Mouse (Mus musculus) CH12.LX (cell line): ENCODE results near the gene Dscam. TPM values are rescaled to one million over a fixed set of nuclear protein-coding genes. Genes with fewer than 3 reads are reported as not detected.

ENCODE experiments used
- DNase-seq: peaks from one replicate; pipeline ENCODE4 v3.0.0-alpha.2; 2013; ENCODE audit errors: extremely low read depth
- H3K27ac ChIP-seq: 2 replicates; pipeline ENCODE4 v1.5.1; 2012; ENCODE audit warnings: low read depth, mild to moderate bottlenecking, control low read depth, moderate library complexity; ENCODE audit not compliant: insufficient read depth
- H3K27me3 ChIP-seq: replicated peaks from 2 replicates; pipeline ENCODE3; 2012; ENCODE audit warnings: inconsistent platforms
- H3K36me3 ChIP-seq, 2 experiments: replicated peaks in 1 of 2; 2 replicates each; pipeline versions ENCODE3 to v1.6.1; 2012; ENCODE audit warnings: inconsistent platforms in 1 of 2, low read length in 1 of 2, mild to moderate bottlenecking in 1 of 2, mixed read lengths in 1 of 2, moderate library complexity in 1 of 2; ENCODE audit not compliant: control insufficient read depth in 1 of 2, insufficient read depth in 1 of 2
- H3K4me1 ChIP-seq, 2 experiments: 2 replicates each; pipeline ENCODE4 v1.6.1; 2012; ENCODE audit warnings: inconsistent platforms in 1 of 2, moderate library complexity in 1 of 2; ENCODE audit not compliant: insufficient read depth in 2 of 2, control insufficient read depth in 1 of 2
- H3K4me2 ChIP-seq: 2 replicates; pipeline ENCODE4 v1.6.1; 2012; ENCODE audit warnings: low read depth, mild to moderate bottlenecking, control low read depth; ENCODE audit not compliant: poor library complexity, insufficient read depth, severe bottlenecking
- H3K4me3 ChIP-seq, 3 experiments: fragments of 150-350 bp in 1 of 3; sonication (generic) in 1 of 3; replicated peaks in 1 of 3; 2 replicates each; pipeline versions ENCODE3 to v1.5.1; 2011 to 2012; ENCODE audit warnings: low read depth in 2 of 3, low read length in 2 of 3, mild to moderate bottlenecking in 2 of 3, moderate library complexity in 2 of 3, control low read depth in 1 of 3, improper control_type of control experiment in 1 of 3, inconsistent platforms in 1 of 3, mixed read lengths in 1 of 3; ENCODE audit not compliant: poor library complexity in 1 of 3
- H3K79me2 ChIP-seq: replicated peaks from 2 replicates; pipeline ENCODE4 v1.6.1; 2012; ENCODE audit warnings: mild to moderate bottlenecking, moderate library complexity; ENCODE audit not compliant: control insufficient read depth, poor library complexity, insufficient read depth, severe bottlenecking; ENCODE audit errors: extremely low read depth
- H3K9ac ChIP-seq: 2 replicates; pipeline ENCODE4 v1.6.1; 2012; ENCODE audit warnings: low read depth, mild to moderate bottlenecking, control low read depth, moderate library complexity; ENCODE audit not compliant: insufficient read depth
- H3K9me3 ChIP-seq: replicated peaks from 2 replicates; pipeline ENCODE3; 2012; ENCODE audit warnings: low read length, inconsistent platforms, mixed read lengths
- BHLHE40 ChIP-seq: IDR thresholded peaks from 2 replicates; pipeline ENCODE4 v1.6.1; 2011; ENCODE audit warnings: mild to moderate bottlenecking, low read depth, low read length, improper control_type of control experiment
- CHD1 ChIP-seq: IDR thresholded peaks from 2 replicates; pipeline ENCODE4 v1.6.1; 2012; ENCODE audit warnings: low read depth, low read length, improper control_type of control experiment, inconsistent platforms
- CHD2 ChIP-seq: IDR thresholded peaks from 2 replicates; pipeline ENCODE4 v1.6.1; 2011; ENCODE audit warnings: low read length, improper control_type of control experiment
- E2F4 ChIP-seq: IDR thresholded peaks from 2 replicates; pipeline ENCODE4 v1.6.1; 2011; ENCODE audit warnings: low read depth, low read length, improper control_type of control experiment; ENCODE audit not compliant: insufficient replicate concordance
- ELF1 ChIP-seq: IDR thresholded peaks from 2 replicates; pipeline ENCODE4 v1.6.1; 2014; ENCODE audit warnings: low read depth, mild to moderate bottlenecking, inconsistent platforms, low read length, improper control_type of control experiment
- EP300 ChIP-seq: IDR thresholded peaks from 2 replicates; pipeline ENCODE4 v1.6.1; 2011; ENCODE audit warnings: low read length, improper control_type of control experiment
- ETS1 ChIP-seq: conservative IDR thresholded peaks from 2 replicates; pipeline ENCODE4 v1.6.1; 2012; ENCODE audit warnings: low read depth, mild to moderate bottlenecking, inconsistent platforms, low read length, improper control_type of control experiment, moderate library complexity
- GABPA ChIP-seq: IDR thresholded peaks from 2 replicates; pipeline ENCODE4 v1.6.1; 2012; ENCODE audit warnings: low read depth, low read length, improper control_type of control experiment, inconsistent platforms; ENCODE audit not compliant: insufficient replicate concordance
- JUN ChIP-seq: IDR thresholded peaks from 2 replicates; pipeline ENCODE4 v1.6.1; 2011; ENCODE audit warnings: low read depth, mild to moderate bottlenecking, low read length, improper control_type of control experiment, moderate library complexity; ENCODE audit not compliant: insufficient read depth
- JUND ChIP-seq: conservative IDR thresholded peaks from 2 replicates; pipeline ENCODE4 v1.6.1; 2011; ENCODE audit warnings: low read depth, low read length, improper control_type of control experiment
- MAFK ChIP-seq: IDR thresholded peaks from 2 replicates; pipeline ENCODE4 v1.6.1; 2011; ENCODE audit warnings: low read length, improper control_type of control experiment; ENCODE audit not compliant: insufficient replicate concordance
- MAX ChIP-seq: IDR thresholded peaks from 2 replicates; pipeline ENCODE4 v1.6.1; 2011; ENCODE audit warnings: low read length, improper control_type of control experiment
- MEF2A ChIP-seq: IDR thresholded peaks from 2 replicates; pipeline ENCODE4 v1.6.1; 2014; ENCODE audit warnings: low read depth, mild to moderate bottlenecking, inconsistent platforms, low read length, improper control_type of control experiment, borderline replicate concordance
- MYC ChIP-seq: IDR thresholded peaks from 2 replicates; pipeline ENCODE4 v1.6.1; 2011; ENCODE audit warnings: low read depth, mild to moderate bottlenecking, improper control_type of control experiment, low read length
- NELFE ChIP-seq: IDR thresholded peaks from 2 replicates; pipeline ENCODE4 v1.6.1; 2011; ENCODE audit warnings: low read depth, low read length, improper control_type of control experiment
- NRF1 ChIP-seq: IDR thresholded peaks from 2 replicates; pipeline ENCODE4 v1.6.1; 2014; ENCODE audit warnings: low read depth, mild to moderate bottlenecking, inconsistent platforms, low read length, improper control_type of control experiment, moderate library complexity
- PAX5 ChIP-seq: IDR thresholded peaks from 2 replicates; pipeline ENCODE4 v1.6.1; 2012; ENCODE audit warnings: low read length, inconsistent platforms, mixed read lengths
- POLR2A ChIP-seq: IDR thresholded peaks from 2 replicates; pipeline ENCODE4 v1.6.1; 2011; ENCODE audit warnings: low read depth, mild to moderate bottlenecking, improper control_type of control experiment, low read length
- RAD21 ChIP-seq: IDR thresholded peaks from 2 replicates; pipeline ENCODE4 v1.6.1; 2011; ENCODE audit warnings: low read depth, mild to moderate bottlenecking, low read length, improper control_type of control experiment, moderate library complexity
- SMC3 ChIP-seq: IDR thresholded peaks from 2 replicates; pipeline ENCODE4 v1.6.1; 2011; ENCODE audit warnings: low read depth, low read length, improper control_type of control experiment
- UBTF ChIP-seq: IDR thresholded peaks from 2 replicates; pipeline ENCODE4 v1.6.1; 2012; ENCODE audit warnings: low read depth, mild to moderate bottlenecking, inconsistent platforms, low read length, improper control_type of control experiment, moderate library complexity
- USF1 ChIP-seq: IDR thresholded peaks from 2 replicates; pipeline ENCODE4 v1.6.1; 2014; ENCODE audit warnings: low read depth, mild to moderate bottlenecking, inconsistent platforms, low read length, improper control_type of control experiment
- USF2 ChIP-seq: conservative IDR thresholded peaks from 2 replicates; pipeline ENCODE4 v1.6.1; 2011; ENCODE audit warnings: low read depth, low read length, improper control_type of control experiment
- ZC3H11A ChIP-seq: IDR thresholded peaks from 2 replicates; pipeline ENCODE4 v1.6.1; 2012; ENCODE audit warnings: low read depth, mild to moderate bottlenecking, inconsistent platforms, low read length, improper control_type of control experiment
- ZMIZ1 ChIP-seq: IDR thresholded peaks from 2 replicates; pipeline ENCODE4 v1.6.1; 2012; ENCODE audit warnings: low read depth, mild to moderate bottlenecking, inconsistent platforms, low read length, improper control_type of control experiment
- ZNF384 ChIP-seq: IDR thresholded peaks from 2 replicates; pipeline ENCODE4 v1.6.1; 2012; ENCODE audit warnings: low read depth, low read length, improper control_type of control experiment, inconsistent platforms
- dilution Hi-C: fragments of 300-500 bp; cut with MboI; formaldehyde crosslinking; loops from 2 replicates; pipeline ENCODE4 v1.14.3; 2020; ENCODE audit warnings: low sequenced_read_pairs; ENCODE audit not compliant: extremely low pct_unique_long_range_greater_than_20kb, extremely low pct_ligation_motif_present
- in situ Hi-C: fragments of 300-500 bp; cut with MboI; formaldehyde crosslinking; loops from 3 replicates; pipeline ENCODE4 v1.14.3; 2019; ENCODE audit warnings: low sequenced_read_pairs, low pct_ligation_motif_present, low pct_unique_long_range_greater_than_20kb, mixed read lengths
- polyA plus RNA-seq: library from polyadenylated mRNA; unstranded; fragments of >175 nt; gene quantifications from 2 replicates; pipeline ENCODE4 v1.2.1, GENCODE M21; 2012; ENCODE audit warnings: low read depth; ENCODE audit not compliant: insufficient read length
- total RNA-seq, 2 experiments: library from RNA; depleted of rRNA; stranded (reverse); fragments of 300-350 nt in 1 of 2; fragments of >200 nt in 1 of 2; gene quantifications; 2 replicates each; pipeline ENCODE4 v1.2.3; 2012 to 2014

Dscam gene
- total and polyA plus RNA-seq, 3 experiments: under 0.01 to 0.39 (median 0.12) TPM

GRCm38 (mm10) chr16:96654054-96654453, 516.5 kb downstream of the Dscam start:
- H3K4me1 ChIP-seq: peaks cover 0 to 23% of the 10 kb centered on the region in 2 experiments; a peak in 3 of 4 replicates
- TF ChIP-seq EP300: no peak
- no peak for TF ChIP-seq SMC3
- no peak for TF ChIP-seq USF2
- TF ChIP-seq MAX: no peak
- no peak for TF ChIP-seq E2F4
- no peak for TF ChIP-seq BHLHE40
- TF ChIP-seq RAD21: no peak
- TF ChIP-seq NRF1: no peak
- no peak for TF ChIP-seq JUND
- no peak for TF ChIP-seq MAFK
- no peak for TF ChIP-seq ZNF384
- TF ChIP-seq ZC3H11A: no peak
- TF ChIP-seq MEF2A: no peak
- TF ChIP-seq ETS1: no peak
- no peak for TF ChIP-seq CHD1
- no peak for TF ChIP-seq POLR2A
- no peak for TF ChIP-seq UBTF
- no peak for TF ChIP-seq JUN
- TF ChIP-seq GABPA: no peak
- TF ChIP-seq CHD2: no peak
- no peaks in the 10 kb centered on the region for H3K9me3 ChIP-seq
- no peak overlapping the region for H3K4me2 ChIP-seq
- no peaks in the 10 kb centered on the region for H3K79me2 ChIP-seq
- no peaks in the 10 kb centered on the region for H3K36me3 ChIP-seq
- no peak for DNase-seq
- no peak overlapping the region for H3K4me3 ChIP-seq
- in situ Hi-C loops: no loop called here
- no peak overlapping the region for H3K9ac ChIP-seq
- no peak overlapping the region for H3K27ac ChIP-seq
- dilution Hi-C loops: no loop called here
- H3K27me3 ChIP-seq: no peaks in the 10 kb centered on the region

- no peak overlapping the region for H3K9ac ChIP-seq
- dilution Hi-C loops: no loop called here
- in situ Hi-C loops: no loop called here
- no peaks in the 10 kb centered on the region for H3K9me3 ChIP-seq
- no peak overlapping the region for H3K27ac ChIP-seq
- TF ChIP-seq PAX5: no peak
- TF ChIP-seq CHD2: no peak
- no peak for TF ChIP-seq NELFE
- TF ChIP-seq ZMIZ1: no peak
- no peak for TF ChIP-seq JUN
- TF ChIP-seq ETS1: no peak
- no peak for TF ChIP-seq ELF1
- TF ChIP-seq USF1: no peak
- no peak for TF ChIP-seq RAD21
- TF ChIP-seq POLR2A: no peak
- TF ChIP-seq MYC: no peak
- no peak for TF ChIP-seq MAX
- no peaks in the 10 kb centered on the region for H3K79me2 ChIP-seq
- H3K27me3 ChIP-seq: no peaks in the 10 kb centered on the region
- no peak overlapping the region for H3K4me2 ChIP-seq
- no peak for DNase-seq
- no peaks in the 10 kb centered on the region for H3K36me3 ChIP-seq
- peaks cover 0 to 17% of the 10 kb centered on the region in 2 experiments; a peak in 3 of 4 replicates for H3K4me1 ChIP-seq
- H3K4me3 ChIP-seq: no peak overlapping the region
Observed at GRCm38 (mm10) chr16:96651444-96651843, 519.1 kb downstream of the Dscam start.
